ENCODE assay signal across 24 mouse cellular contexts in genomic region chr4:80921646-80922489, GRCm38 (mm10). TPM values are rescaled to one million over a fixed set of nuclear protein-coding genes. Genes with fewer than 3 reads are reported as not detected.
DNase-seq lines count a peak whose midpoint lies in the region; ATAC-seq and TF ChIP-seq lines count a peak whose summit lies in the region.
"Had no signal": no experiment of that assay in that cellular context is flagged by ENCODE, and none has a peak within 500 bp of the region (broad histone marks: within the 10 kb centered on the region; RNA-seq: fewer than 3 reads in every experiment).

No protein-coding gene starts in this region.

- no peak for TF ChIP-seq CTCF in layer of hippocampus, adult 2 months (conservative IDR thresholded peaks at IDR 0.05)
- no peak for TF ChIP-seq CTCF in lung, adult 2 months (IDR thresholded peaks at IDR 0.05; ENCODE audit: insufficient read depth, low read length)

- 54% methylated on average over 4 of the region's 4 CpGs for WGBS in lung, adult 2 months

- TF ChIP-seq POLR2A in lung, adult 2 months (IDR thresholded peaks at IDR 0.05; ENCODE audit: borderline replicate concordance, extremely low read depth, low read depth, low read length), result no peak

- peak; percentile 26 for DNase-seq in adrenal gland, adult 2 months
- no peak for DNase-seq in adrenal gland, postnatal 36 days
- DNase-seq in layer of hippocampus, adult 2 months (ENCODE audit: low spot score in 2 of 2), result no peak
- no peak for DNase-seq in layer of hippocampus, adult 9-11 months
- DNase-seq in lung, postnatal 10 days, result peak; percentile 18
- DNase-seq in lung, adult 2 months, result no peak
- DNase-seq in skeletal muscle tissue, adult 2 months (ENCODE audit: low read depth, low spot score), result peak; percentile 46
- DNase-seq: adrenal gland, adult 8-10 months; cerebellum, adult 9-11 months; forebrain, postnatal 0 days; gastrocnemius, postnatal 36 days; heart, postnatal 4 days; kidney, postnatal 25 days; right cerebral cortex, postnatal 25 days had no signal

- H3K4me3 ChIP-seq in layer of hippocampus, adult 2 months, result no peak overlapping the region
- no peak overlapping the region for H3K4me3 ChIP-seq in lung, adult 2 months (replicated peaks; ENCODE audit: extremely low read depth, low read depth, low read length)
- H3K4me3 ChIP-seq: embryonic facial prominence, embryonic 12.5 days; left cerebral cortex, adult 2 months; liver, embryonic 15.5 days; midbrain, embryonic 15.5 days had no signal

- peak overlapping the region; percentile 63; the same call in 1 of the 2 replicates for H3K27ac ChIP-seq in layer of hippocampus, adult 2 months
- H3K27ac ChIP-seq: embryonic facial prominence, embryonic 12.5 days; left cerebral cortex, adult 2 months; liver, embryonic 15.5 days; midbrain, embryonic 15.5 days had no signal

- no peak for ATAC-seq in monocyte, adult 5-6 weeks (replicated peaks; ENCODE audit: insufficient number of reproducible peaks, low FRiP score, low TSS enrichment, poor library complexity, severe bottlenecking)
- ATAC-seq: forebrain, postnatal 0 days; hindbrain, embryonic 16.5 days; intestine, embryonic 16.5 days; midbrain, embryonic 15.5 days had no signal

- H3K4me1 ChIP-seq in lung, adult 2 months (ENCODE audit: control insufficient read depth, insufficient read depth, low read length), result peaks cover 15% of the 10 kb centered on the region
- H3K4me1 ChIP-seq: embryonic facial prominence, embryonic 12.5 days; liver, embryonic 15.5 days; midbrain, embryonic 15.5 days had no signal

RNA-seq across cellular contexts. Expression of gene Lurap1l, which starts 11.4 kb away (rescaled TPM):
- total RNA-seq in adrenal gland, adult 2 months (2021), result 1 to 10 TPM; 5.9 to 9.1 TPM
- polyA plus RNA-seq in adrenal gland, adult 2 months (2012; rRNA removed), result 12.4 and 14.0 TPM in 2 replicates
- total RNA-seq in adrenal gland, postnatal 36 days (2021), result 1 to 10 TPM; 7.3 to 7.5 TPM
- total RNA-seq in layer of hippocampus, adult 2 months (2021), result 10 to 100 TPM; 31.1 to 34.2 TPM
- polyA plus RNA-seq in lung, adult 2 months (2012; rRNA removed), result 28.3 and 28.9 TPM in 2 replicates
- total RNA-seq in monocyte, adult 5-6 weeks (2017), result not detected in 3 replicates
- total RNA-seq: CH12.LX; megakaryocyte-erythroid progenitor cell, adult 5-6 weeks; MEL had no signal

Comparison
In these comparisons a context has a peak if more than half of its experiments do, and no peak if none do; other contexts are left out.
1. DNase-seq: peak in adrenal gland, adult 2 months (single experiment), lung, postnatal 10 days (single experiment) and skeletal muscle tissue, adult 2 months (single experiment); none in adrenal gland, postnatal 36 days (0 of 2), layer of hippocampus, adult 2 months (0 of 2), layer of hippocampus, adult 9-11 months (single experiment) and lung, adult 2 months (single experiment).